Comparison of ENCODE assay signal across 8 mouse cellular contexts in genomic region chr1:65178902-65179432, GRCm38 (mm10). TPM values are rescaled to one million over a fixed set of nuclear protein-coding genes. Genes with fewer than 3 reads are reported as not detected.
DNase-seq lines count a peak whose midpoint lies in the region; ATAC-seq and TF ChIP-seq lines count a peak whose summit lies in the region.

No protein-coding gene starts in this region.

- peak overlapping the region; percentile 92 for H3K9ac ChIP-seq in forebrain, embryonic 11.5 days (ENCODE audit: low read length)
- H3K9ac ChIP-seq in heart, postnatal 0 days (replicated peaks; ENCODE audit: low read depth, low read length), result peak overlapping the region; percentile 76
- H3K9ac ChIP-seq in liver, embryonic 16.5 days (ENCODE audit: low read depth, low read length), result peak overlapping the region; percentile 64
- H3K9ac ChIP-seq in neural tube, embryonic 13.5 days, result peak overlapping the region; percentile 84

- H3K27ac ChIP-seq in forebrain, embryonic 11.5 days (ENCODE audit: low read depth, low read length), result peak overlapping the region; percentile 97
- H3K27ac ChIP-seq in heart, postnatal 0 days (ENCODE audit: low read depth), result peak overlapping the region; percentile 95
- peak overlapping the region; percentile 96 for H3K27ac ChIP-seq in liver, embryonic 16.5 days (ENCODE audit: low read length)
- H3K27ac ChIP-seq in neural tube, embryonic 13.5 days (replicated peaks), result peak overlapping the region; percentile 97
- H3K27ac ChIP-seq in testis, adult 2 months (ENCODE audit: control insufficient read depth, insufficient read depth, low read depth, low read length), result peak overlapping the region; percentile 87

- peak; percentile 90 for TF ChIP-seq CTCF in heart, postnatal 0 days (IDR thresholded peaks at IDR 0.05; ENCODE audit: low read depth)
- peak; percentile 84; the same call in 1 of the 2 replicates for TF ChIP-seq CTCF in testis, adult 2 months (IDR thresholded peaks at IDR 0.05; ENCODE audit: control insufficient read depth, insufficient read depth, insufficient replicate concordance, low read depth, low read length)

- peak; percentile 93 for ATAC-seq in forebrain, embryonic 11.5 days (replicated peaks; ENCODE audit: low FRiP score)
- peak; percentile 91 for ATAC-seq in heart, postnatal 0 days (ENCODE audit: insufficient read depth, low read depth)
- peak; percentile 81 for ATAC-seq in liver, embryonic 16.5 days (ENCODE audit: low read depth)
- peak; percentile 94 for ATAC-seq in neural tube, embryonic 13.5 days (ENCODE audit: low read depth)

- DNase-seq in CD8-positive naive resting alpha-beta T cell, adult 2 months (ENCODE audit: low read depth in 2 of 2, low spot score in 2 of 2), result peak; percentile 62 to 79
- peak; percentile 79 for DNase-seq in c-Kit-positive CD71-negative TER-119-negative erythroid progenitor cells, embryonic 14.5 days (ENCODE audit: low read depth)
- peak; percentile 99 for DNase-seq in forebrain, embryonic 11.5 days (ENCODE audit: low spot score)
- DNase-seq in heart, postnatal 0 days (ENCODE audit: low spot score), result peak; percentile 96
- DNase-seq in kidney, postnatal 4 days, result peak; percentile 99

- peak; percentile 56; the same call in 1 of the 2 replicates for TF ChIP-seq POLR2A in testis, adult 2 months (IDR thresholded peaks at IDR 0.05; ENCODE audit: control insufficient read depth, low read depth, low read length)

- H3K4me2 ChIP-seq in forebrain, embryonic 11.5 days (ENCODE audit: low read depth, low read length, severe bottlenecking), result peak overlapping the region; percentile 69
- H3K4me2 ChIP-seq in heart, postnatal 0 days (ENCODE audit: low read depth, low read length), result peak overlapping the region; percentile 87
- peak overlapping the region; percentile 95 for H3K4me2 ChIP-seq in liver, embryonic 16.5 days (ENCODE audit: low read depth, low read length)
- peak overlapping the region; percentile 66 for H3K4me2 ChIP-seq in neural tube, embryonic 13.5 days

- H3K4me1 ChIP-seq in forebrain, embryonic 11.5 days (replicated peaks; ENCODE audit: control insufficient read depth, insufficient read depth, low read length), result peaks cover 2% of the 10 kb centered on the region; the same call in 1 of the 2 replicates
- H3K4me1 ChIP-seq in heart, postnatal 0 days (ENCODE audit: control insufficient read depth, insufficient read depth), result peaks cover 9% of the 10 kb centered on the region; the same call in 1 of the 2 replicates
- H3K4me1 ChIP-seq in liver, embryonic 16.5 days (ENCODE audit: control insufficient read depth, low read depth, low read length), result peaks cover 16% of the 10 kb centered on the region
- H3K4me1 ChIP-seq in neural tube, embryonic 13.5 days (replicated peaks), result peaks cover 34% of the 10 kb centered on the region
- H3K4me1 ChIP-seq in testis, adult 2 months (ENCODE audit: control insufficient read depth, insufficient read depth, low read length), result peaks cover 9% of the 10 kb centered on the region

- H3K9me3 ChIP-seq in forebrain, embryonic 11.5 days (ENCODE audit: control insufficient read depth, low read length), result no peaks in the 10 kb centered on the region
- no peaks in the 10 kb centered on the region for H3K9me3 ChIP-seq in heart, postnatal 0 days (replicated peaks; ENCODE audit: control insufficient read depth, low read length)
- H3K9me3 ChIP-seq in liver, embryonic 16.5 days (replicated peaks; ENCODE audit: control insufficient read depth, low read length), result no peaks in the 10 kb centered on the region
- H3K9me3 ChIP-seq in neural tube, embryonic 13.5 days, result no peaks in the 10 kb centered on the region

- H3K4me3 ChIP-seq in forebrain, embryonic 11.5 days (ENCODE audit: low read depth, low read length), result peak overlapping the region; percentile 72
- H3K4me3 ChIP-seq in heart, postnatal 0 days (ENCODE audit: low read depth, low read length), result peak overlapping the region; percentile 81
- H3K4me3 ChIP-seq in liver, embryonic 16.5 days (ENCODE audit: low read depth, low read length), result peak overlapping the region; percentile 71
- peak overlapping the region; percentile 65 for H3K4me3 ChIP-seq in neural tube, embryonic 13.5 days
- peak overlapping the region; percentile 91 for H3K4me3 ChIP-seq in testis, adult 2 months (ENCODE audit: control insufficient read depth, low read depth, low read length)

- H3K36me3 ChIP-seq in forebrain, embryonic 11.5 days (ENCODE audit: control insufficient read depth, insufficient read depth, low read length), result no peaks in the 10 kb centered on the region
- peaks cover 8% of the 10 kb centered on the region; the same call in 1 of the 2 replicates for H3K36me3 ChIP-seq in heart, postnatal 0 days (replicated peaks; ENCODE audit: control insufficient read depth, insufficient read depth, low read length)
- H3K36me3 ChIP-seq in liver, embryonic 16.5 days (ENCODE audit: control insufficient read depth, insufficient read depth), result no peaks in the 10 kb centered on the region
- H3K36me3 ChIP-seq in neural tube, embryonic 13.5 days, result peaks cover 9% of the 10 kb centered on the region
- H3K36me3 ChIP-seq in testis, adult 2 months (ENCODE audit: control insufficient read depth, insufficient read depth, low read length), result no peaks in the 10 kb centered on the region

- no peaks in the 10 kb centered on the region for H3K27me3 ChIP-seq in forebrain, embryonic 11.5 days (ENCODE audit: control insufficient read depth, insufficient read depth, low read length)
- no peaks in the 10 kb centered on the region for H3K27me3 ChIP-seq in heart, postnatal 0 days (ENCODE audit: control insufficient read depth, insufficient read depth, low read length)
- H3K27me3 ChIP-seq in liver, embryonic 16.5 days (ENCODE audit: control insufficient read depth, insufficient read depth, low read depth, low read length), result no peaks in the 10 kb centered on the region
- no peaks in the 10 kb centered on the region for H3K27me3 ChIP-seq in neural tube, embryonic 13.5 days
- no peaks in the 10 kb centered on the region for H3K27me3 ChIP-seq in testis, adult 2 months (ENCODE audit: control insufficient read depth, insufficient read depth, low read length)

- TF ChIP-seq EP300 in heart, postnatal 0 days (IDR thresholded peaks at IDR 0.05; ENCODE audit: low read depth), result peak; percentile 81; the same call in 1 of the 2 replicates

- WGBS in forebrain, embryonic 11.5 days, result under 1% methylated on average over 39 of the region's 39 CpGs
- WGBS in heart, postnatal 0 days, result under 1% methylated on average over 39 of the region's 39 CpGs
- WGBS in liver, embryonic 16.5 days (ENCODE audit: insufficient replicate concordance), result under 1% methylated on average over 39 of the region's 39 CpGs
- WGBS in neural tube, embryonic 13.5 days, result under 1% methylated on average over 39 of the region's 39 CpGs

RNA-seq across cellular contexts. Expression of gene Idh1, which starts 7.3 kb away (rescaled TPM):
- polyA plus RNA-seq in forebrain, embryonic 11.5 days (2014; fragmentation: Nextera tagmentation; extraction: Ambion mirVana), result 306 and 321 TPM in 2 replicates
- total RNA-seq in heart, postnatal 0 days (2014; rRNA removed; ENCODE audit: low replicate concordance), result 37.6 and 39.7 TPM in 2 replicates
- polyA plus RNA-seq in heart, postnatal 0 days (2015; fragmentation: Nextera tagmentation; extraction: Ambion mirVana), result 58.5 and 60.5 TPM in 2 replicates
- polyA plus RNA-seq in liver, embryonic 16.5 days (2015; fragmentation: Nextera tagmentation; extraction: Ambion mirVana), result 136 and 151 TPM in 2 replicates
- 473 and 478 TPM in 2 replicates for polyA plus RNA-seq in neural tube, embryonic 13.5 days (2015; fragmentation: Nextera tagmentation; extraction: Ambion mirVana)
- polyA plus RNA-seq in testis, adult 2 months (2012; rRNA removed), result 15.6 and 18.4 TPM in 2 replicates

RNA-seq across cellular contexts. Expression of gene Pikfyve, which starts 7.5 kb away (rescaled TPM):
- polyA plus RNA-seq in forebrain, embryonic 11.5 days (2014; fragmentation: Nextera tagmentation; extraction: Ambion mirVana), result 20.4 and 24.2 TPM in 2 replicates
- total RNA-seq in heart, postnatal 0 days (2014; rRNA removed; ENCODE audit: low replicate concordance), result 18.1 and 36.6 TPM in 2 replicates
- polyA plus RNA-seq in heart, postnatal 0 days (2015; fragmentation: Nextera tagmentation; extraction: Ambion mirVana), result 3.0 and 3.4 TPM in 2 replicates
- polyA plus RNA-seq in liver, embryonic 16.5 days (2015; fragmentation: Nextera tagmentation; extraction: Ambion mirVana), result 3.5 and 3.7 TPM in 2 replicates
- 10.6 and 11.4 TPM in 2 replicates for polyA plus RNA-seq in neural tube, embryonic 13.5 days (2015; fragmentation: Nextera tagmentation; extraction: Ambion mirVana)
- polyA plus RNA-seq in testis, adult 2 months (2012; rRNA removed), result 4.9 and 5.2 TPM in 2 replicates

RNA-seq across cellular contexts. Expression of gene D630023F18Rik, which starts 56.0 kb away (rescaled TPM):
- polyA plus RNA-seq in forebrain, embryonic 11.5 days (2014; fragmentation: Nextera tagmentation; extraction: Ambion mirVana), result 0.16 and 0.21 TPM in 2 replicates
- total RNA-seq in heart, postnatal 0 days (2014; rRNA removed; ENCODE audit: low replicate concordance), result not detected in 2 replicates
- 0.11 TPM in 1 of 2 replicates, not detected in the other for polyA plus RNA-seq in heart, postnatal 0 days (2015; fragmentation: Nextera tagmentation; extraction: Ambion mirVana)
- polyA plus RNA-seq in liver, embryonic 16.5 days (2015; fragmentation: Nextera tagmentation; extraction: Ambion mirVana), result 0.13 and 0.48 TPM in 2 replicates
- polyA plus RNA-seq in neural tube, embryonic 13.5 days (2015; fragmentation: Nextera tagmentation; extraction: Ambion mirVana), result 0.34 and 0.38 TPM in 2 replicates
- 0.08 TPM in 1 of 2 replicates, not detected in the other for polyA plus RNA-seq in testis, adult 2 months (2012; rRNA removed)

RNA-seq across cellular contexts. Expression of gene Gm28845, which starts 59.6 kb away (rescaled TPM):
- not detected in 2 replicates for polyA plus RNA-seq in forebrain, embryonic 11.5 days (2014; fragmentation: Nextera tagmentation; extraction: Ambion mirVana)
- total RNA-seq in heart, postnatal 0 days (2014; rRNA removed; ENCODE audit: low replicate concordance), result not detected in 2 replicates
- not detected in 2 replicates for polyA plus RNA-seq in heart, postnatal 0 days (2015; fragmentation: Nextera tagmentation; extraction: Ambion mirVana)
- not detected in 2 replicates for polyA plus RNA-seq in liver, embryonic 16.5 days (2015; fragmentation: Nextera tagmentation; extraction: Ambion mirVana)
- not detected in 2 replicates for polyA plus RNA-seq in neural tube, embryonic 13.5 days (2015; fragmentation: Nextera tagmentation; extraction: Ambion mirVana)
- polyA plus RNA-seq in testis, adult 2 months (2012; rRNA removed), result not detected in 2 replicates

Comparison
In these comparisons a context has a peak if more than half of its experiments do, and no peak if none do; other contexts are left out.
1. Peak in every context shown above with its lines: DNase-seq, ATAC-seq, H3K4me3 ChIP-seq and H3K27ac ChIP-seq.